Mouse (Mus musculus) adrenal gland, adult (tissue): ENCODE measurements around the gene Mindy4.

ENCODE experiments used
- DNase-seq, 2 experiments: peaks; one replicate each; pipeline ENCODE4 v3.0.0; 2022 to 2023; ENCODE audit warnings: low spot score in 1 of 2; ENCODE audit not compliant: inconsistent age in 2 of 2

The Mindy4 gene

DNA sequence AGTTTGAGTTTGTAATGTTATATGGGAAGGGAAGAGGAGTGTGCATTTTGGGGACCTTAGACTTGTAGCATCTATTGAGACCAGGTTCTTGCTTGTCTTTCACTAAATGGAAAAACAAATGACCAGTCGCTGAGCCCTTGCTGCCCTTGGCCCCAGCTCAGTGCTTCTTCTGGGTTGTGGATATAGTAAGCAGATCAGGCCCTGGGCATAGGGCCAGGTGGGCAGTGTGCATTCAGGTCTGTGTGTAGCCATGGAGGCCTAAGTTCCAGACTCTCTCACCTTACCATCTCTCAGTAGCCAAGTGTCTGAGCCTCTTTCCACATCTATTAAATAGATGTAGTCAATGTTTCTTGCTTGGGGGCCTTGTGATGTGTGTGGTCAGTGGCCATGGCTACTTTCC lies 92.1 kb downstream of the Mindy4 start:
- no peak for DNase-seq

GRCm38 (mm10) chr6:55299482-55299881 lies 96.3 kb downstream of the Mindy4 start:
- DNase-seq, result no peak

DNA sequence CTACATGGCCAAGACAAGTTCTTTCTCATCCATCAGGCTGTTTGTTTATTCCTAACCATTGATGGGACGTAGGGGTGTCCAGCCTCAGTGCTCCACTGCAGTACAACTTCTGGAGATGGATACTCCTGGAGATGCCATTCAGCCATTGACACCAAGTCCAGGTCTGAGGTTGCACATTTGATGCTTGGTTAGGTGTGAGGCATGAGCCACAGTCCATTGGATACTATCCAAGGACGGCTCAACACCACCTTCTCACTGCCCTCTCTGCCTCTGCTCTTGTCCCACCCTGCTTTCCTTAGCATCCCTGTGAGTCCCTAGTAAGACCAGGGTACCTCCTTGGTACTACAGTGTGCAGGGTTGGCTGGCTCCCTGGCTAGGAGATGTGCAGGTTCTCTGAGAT lies 96.7 kb downstream of the Mindy4 start:
- no peak for DNase-seq

DNA sequence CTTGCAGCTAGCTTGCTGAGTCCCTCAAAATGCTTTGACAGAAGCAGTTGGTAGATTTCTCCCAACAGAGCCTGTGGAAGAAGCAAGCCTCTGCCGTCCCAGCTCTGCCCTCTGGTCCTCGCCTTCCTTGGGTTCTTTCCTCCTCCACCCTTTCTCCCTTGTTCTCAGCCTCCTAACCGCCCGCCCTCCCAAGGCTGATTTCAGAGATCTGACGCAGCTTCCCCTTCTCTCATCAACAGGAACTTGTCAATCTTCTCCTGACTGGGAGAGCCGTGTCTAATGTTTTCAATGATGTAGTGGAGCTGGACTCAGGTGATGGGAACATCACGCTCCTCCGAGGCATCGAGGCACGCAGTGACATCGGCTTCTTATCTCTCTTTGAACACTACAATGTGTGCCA lies 97.5 kb downstream of the Mindy4 start:
- DNase-seq, result no peak

DNA sequence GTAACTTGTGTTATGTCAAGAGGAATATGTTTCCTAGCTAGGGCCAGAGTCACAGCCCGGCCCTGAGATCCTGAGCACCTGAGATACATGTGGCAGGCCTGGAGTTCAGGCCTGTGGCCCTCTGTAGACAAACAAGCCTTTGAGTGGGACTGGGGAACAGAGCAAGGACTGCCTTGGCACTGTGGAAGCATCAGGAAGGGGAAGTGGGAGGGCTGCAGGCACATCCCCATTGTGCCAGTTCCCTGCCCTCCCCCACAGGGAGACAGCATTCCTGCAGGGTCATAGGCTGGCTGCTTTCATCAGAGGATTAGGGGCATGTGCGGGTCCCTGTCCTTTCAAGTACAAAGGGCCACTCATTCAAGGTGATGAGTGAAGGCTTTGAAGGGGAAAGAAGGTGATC lies 107.0 kb downstream of the Mindy4 start:
- no peak for DNase-seq

GRCm38 (mm10) chr6:55311962-55312361 lies 108.8 kb downstream of the Mindy4 start:
- DNase-seq, result no peak

DNA sequence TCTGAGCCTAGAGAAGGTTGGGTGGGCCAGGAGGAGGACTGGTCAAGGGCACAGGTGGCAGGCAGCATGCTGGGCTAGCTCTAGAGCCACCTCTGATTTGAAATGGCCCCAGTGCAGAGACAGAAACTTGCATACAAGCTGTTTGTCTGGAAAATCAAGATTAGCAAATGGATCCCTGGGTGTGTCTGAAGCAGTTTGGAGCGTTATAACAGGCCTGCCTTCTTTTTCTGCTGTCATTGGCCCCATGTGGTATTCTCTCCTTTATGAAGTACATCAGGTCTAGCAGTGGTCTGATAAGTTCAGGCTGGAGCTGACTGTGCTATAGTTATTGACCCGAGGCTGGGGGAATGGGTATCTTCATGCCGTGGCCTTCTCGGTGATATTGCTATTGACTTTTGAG lies 110.7 kb downstream of the Mindy4 start:
- DNase-seq, result no peak

DNA sequence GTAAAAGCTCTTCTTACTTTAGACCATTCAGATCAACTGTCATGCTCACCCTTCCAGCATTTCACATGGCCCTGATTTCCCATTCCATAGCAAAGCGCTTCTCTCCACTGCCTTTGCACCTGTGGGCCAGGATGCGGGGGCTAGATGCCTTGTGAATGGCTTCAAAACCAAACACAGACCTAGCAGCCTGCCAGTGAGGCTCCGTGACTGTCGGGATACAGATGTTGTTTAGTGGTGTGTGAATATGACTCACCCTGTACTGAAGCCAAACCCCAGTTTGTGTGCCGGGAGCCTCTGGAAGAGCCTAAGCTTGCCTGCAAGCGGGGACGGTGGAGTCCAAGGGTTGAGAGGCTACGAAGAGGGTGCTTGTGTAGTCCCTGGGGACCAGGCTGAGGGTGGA lies 111.4 kb downstream of the Mindy4 start:
- DNase-seq, result no peak

GRCm38 (mm10) chr6:55318597-55318996 lies 115.4 kb downstream of the Mindy4 start:
- DNase-seq, result no peak

- no peak for DNase-seq
These were observed 116.7 kb downstream of the Mindy4 start for GRCm38 (mm10) chr6:55319585-55320551.

DNA sequence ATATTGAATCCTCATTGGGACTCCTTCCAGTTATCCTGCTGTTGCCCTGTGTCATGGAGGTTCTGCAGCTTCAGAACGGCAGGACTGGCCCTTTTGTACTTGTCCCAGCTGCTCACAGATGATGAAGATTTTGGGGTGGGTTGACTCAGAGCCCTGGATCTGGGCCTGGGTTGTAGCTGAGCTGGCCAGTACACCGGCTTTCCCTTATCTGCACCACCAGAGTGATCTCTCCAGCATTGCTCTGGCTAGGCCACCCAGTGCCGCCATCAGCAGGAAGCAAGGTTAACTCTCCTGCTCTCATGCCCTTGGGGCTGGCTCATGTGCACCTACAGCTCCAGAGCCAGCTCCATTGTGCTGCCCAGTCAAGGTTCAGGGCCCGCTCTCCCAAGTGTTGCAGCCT lies 117.7 kb downstream of the Mindy4 start:
- DNase-seq, result no peak

- DNase-seq, result no peak
These were observed 118.3 kb downstream of the Mindy4 start for GRCm38 (mm10) chr6:55321518-55321917.

- no peak for DNase-seq
These were observed 119.8 kb downstream of the Mindy4 start for GRCm38 (mm10) chr6:55322980-55323379.

DNA sequence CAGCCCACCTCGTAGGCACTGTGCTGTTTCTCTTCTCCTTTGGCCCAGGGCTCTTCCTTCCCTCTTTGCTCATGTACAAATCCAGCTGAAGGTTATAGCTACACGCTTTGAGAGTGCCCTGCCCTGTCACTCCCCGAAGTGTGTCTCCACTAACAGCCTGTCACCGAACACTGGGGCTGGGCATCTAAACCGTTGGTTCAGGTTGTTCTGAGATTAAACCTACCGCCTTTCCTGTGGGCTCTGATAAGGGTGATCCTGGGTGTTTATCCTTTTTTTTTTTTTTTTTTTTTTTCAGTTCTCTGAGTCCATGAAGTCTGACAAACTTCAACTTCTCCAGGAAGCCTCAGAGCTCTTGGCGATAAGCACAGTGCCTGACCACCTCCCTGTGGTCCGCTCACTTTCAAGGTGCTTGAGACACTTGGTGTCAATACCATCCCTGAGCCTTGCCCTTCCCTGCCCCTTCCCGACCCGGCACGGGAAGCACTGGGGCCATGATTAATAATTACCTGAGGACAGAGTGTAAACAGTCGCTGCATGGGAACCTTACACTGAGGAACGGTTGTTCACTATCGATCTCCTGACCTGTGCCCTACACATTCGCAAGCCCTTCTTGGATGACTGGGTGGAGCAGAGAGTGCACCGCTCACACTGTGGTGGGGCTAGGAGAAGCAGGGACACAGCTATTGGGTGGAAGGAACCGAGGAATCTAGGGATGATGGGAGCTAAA lies 120.9 kb downstream of the Mindy4 start:
- no peak for DNase-seq

GRCm38 (mm10) chr6:55324785-55325184 lies 121.6 kb downstream of the Mindy4 start:
- DNase-seq, result no peak

DNA sequence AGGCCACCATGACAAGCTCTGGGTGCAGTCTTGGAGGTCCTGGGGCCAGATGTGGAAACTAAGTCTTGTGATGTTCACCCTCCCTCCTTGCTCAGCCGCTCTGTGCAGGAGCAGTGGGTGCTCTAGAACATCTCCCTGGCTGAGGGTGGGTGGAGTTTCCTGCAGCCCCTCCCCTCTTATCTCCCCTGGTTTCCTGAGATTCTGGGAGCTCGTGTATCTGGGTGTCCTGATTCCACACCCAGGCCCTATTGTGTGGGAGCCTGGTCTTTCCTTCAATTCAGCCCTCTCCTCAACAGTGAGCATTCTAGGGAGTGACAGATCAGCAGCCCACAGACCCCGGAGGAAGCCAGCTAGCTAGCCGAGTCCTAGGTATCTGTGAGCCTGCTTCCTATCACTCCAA lies 123.1 kb downstream of the Mindy4 start:
- DNase-seq, result no peak

- DNase-seq, result no peak
These were observed 124.1 kb downstream of the Mindy4 start for GRCm38 (mm10) chr6:55327326-55327725.

DNA sequence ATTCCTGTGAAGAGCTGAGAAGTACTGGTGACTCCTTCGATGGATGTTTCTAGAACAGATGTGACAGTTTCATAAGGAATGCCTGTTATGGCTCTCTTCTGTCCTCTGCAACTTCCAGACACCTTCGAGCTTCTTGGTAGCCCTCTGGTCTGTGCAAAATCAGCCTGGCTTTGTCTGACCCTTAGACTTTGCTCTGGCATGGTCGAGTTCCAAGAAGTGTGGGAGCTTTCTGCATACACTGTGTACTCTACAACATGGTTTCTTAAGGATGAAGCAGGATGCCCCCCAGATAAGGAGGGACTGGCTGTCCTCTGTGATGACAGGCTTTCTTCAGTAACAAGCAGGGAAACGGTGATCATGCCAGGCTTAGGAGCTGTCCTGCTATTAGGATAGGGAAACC lies 125.0 kb downstream of the Mindy4 start:
- DNase-seq, result no peak

- DNase-seq, result no peak
These were observed 128.1 kb downstream of the Mindy4 start for GRCm38 (mm10) chr6:55331315-55331714.

DNA sequence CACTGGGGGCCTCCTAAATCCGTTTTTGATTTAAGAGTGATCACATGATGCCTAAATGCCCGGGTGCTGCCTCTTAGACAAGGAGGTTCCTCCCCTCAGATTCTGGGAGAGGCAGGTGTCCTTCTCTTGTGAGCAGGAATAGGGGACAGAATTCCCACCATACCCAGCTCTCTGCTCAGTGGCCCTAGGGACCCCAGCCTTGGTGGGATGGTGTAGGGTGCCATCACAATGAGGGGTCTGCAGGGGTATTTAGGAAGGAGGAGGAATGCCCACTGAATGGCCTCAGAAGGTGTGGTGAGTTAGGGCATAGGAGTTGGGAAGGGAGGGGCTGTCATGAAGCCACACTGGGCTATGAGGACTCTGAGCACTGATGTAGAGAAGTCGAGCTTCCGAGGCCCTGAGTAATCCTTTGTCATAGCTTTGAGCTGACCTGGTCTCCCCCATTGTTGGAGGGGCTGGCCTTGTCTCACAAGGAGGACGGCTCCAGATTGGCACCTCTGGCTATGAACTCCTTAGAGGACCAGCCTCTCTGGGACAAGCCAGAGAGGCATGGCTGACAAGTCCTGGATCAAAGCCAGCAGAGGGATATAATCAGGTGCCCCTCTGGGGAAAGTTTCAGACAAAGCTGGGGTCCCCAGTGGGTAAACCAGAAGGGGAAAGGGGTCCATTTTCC lies 129.1 kb downstream of the Mindy4 start:
- no peak for DNase-seq

DNA sequence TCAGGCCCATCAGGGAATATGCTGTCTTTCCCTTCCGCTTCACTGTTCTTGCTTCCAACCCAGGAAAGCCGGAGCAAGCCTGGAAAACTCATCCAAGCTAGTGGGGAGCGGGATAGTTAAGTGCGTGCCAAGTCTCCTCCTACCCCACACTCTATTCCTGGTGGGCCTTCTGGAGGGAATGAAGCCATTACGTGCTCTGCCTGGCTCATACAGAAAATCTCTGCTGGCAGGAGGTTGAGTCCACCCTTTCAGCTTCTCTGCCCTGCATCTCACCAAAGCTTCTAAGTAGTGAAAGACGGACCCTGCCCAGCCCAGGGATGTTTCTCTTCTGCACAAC lies 129.6 kb downstream of the Mindy4 start:
- no peak for DNase-seq

DNA sequence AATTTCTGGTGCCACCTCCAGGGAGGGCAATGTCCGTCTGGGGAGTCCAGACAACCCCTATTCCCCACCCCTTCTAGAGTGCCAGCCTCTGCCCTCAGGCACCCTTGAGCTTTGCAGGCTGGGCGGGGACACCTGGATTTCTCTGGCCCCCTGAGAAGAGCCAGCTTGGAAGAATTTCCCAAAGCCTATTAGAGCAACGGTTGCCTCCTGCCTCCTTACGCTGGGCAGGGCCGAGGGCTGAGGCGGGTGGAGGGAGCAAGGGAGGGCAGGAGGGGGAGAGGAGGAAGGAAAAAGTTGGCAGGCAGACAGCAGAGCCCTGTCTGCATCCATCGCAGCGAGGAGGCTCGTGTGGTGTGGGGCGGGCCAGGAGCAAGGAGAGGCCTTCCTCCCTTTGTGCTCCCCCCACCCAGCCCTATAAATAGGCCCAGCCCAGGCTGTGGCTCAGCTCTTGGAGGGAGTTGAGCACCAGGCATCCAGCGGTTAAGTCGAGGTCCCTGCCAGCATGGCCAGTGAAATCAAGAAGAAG lies 132.9 kb downstream of the Mindy4 start, which contains the start of gene Aqp1:
Aqp1 (plus strand) TSS at position 444 of the 526 bp plus-strand sequence.
- DNase-seq, result peak; percentile 19 to 35
